ENCODE assay signal across 27 mouse cellular contexts in genomic region chr7:117637997-117638396, GRCm38 (mm10).
"Had no signal": no experiment of that assay in that cellular context is flagged by ENCODE, and none has a peak within 500 bp of the region (broad histone marks: within the 10 kb centered on the region; RNA-seq: fewer than 3 reads in every experiment).

No protein-coding gene starts in this region.

- H3K9me3 ChIP-seq: heart, embryonic 10.5 days; heart, embryonic 12.5 days; hindbrain, embryonic 10.5 days; hindbrain, embryonic 12.5 days; kidney, embryonic 15.5 days; limb, embryonic 13.5 days; limb, embryonic 15.5 days; liver, embryonic 12.5 days had no signal

- H3K4me3 ChIP-seq: heart, adult 2 months; heart, embryonic 10.5 days; heart, embryonic 12.5 days; hindbrain, embryonic 10.5 days; hindbrain, embryonic 12.5 days; kidney, embryonic 15.5 days; limb, embryonic 13.5 days; limb, embryonic 15.5 days; liver, embryonic 12.5 days had no signal

- DNase-seq: gastrocnemius, postnatal 14 days; gastrocnemius, postnatal 36 days; heart, adult 11 months; heart, adult 2 months; heart, postnatal 10 days; heart, postnatal 4 days; kidney, adult 11 months; kidney, adult 2 months; kidney, adult 9 months; kidney, postnatal 14 days; kidney, postnatal 36 days; layer of hippocampus, adult 9-11 months; layer of hippocampus, postnatal 36 days; left cerebral cortex, postnatal 4 days had no signal

- ATAC-seq: hindbrain, embryonic 16.5 days; intestine, embryonic 16.5 days; liver, embryonic 12.5 days had no signal

- H3K9ac ChIP-seq: heart, embryonic 12.5 days; hindbrain, embryonic 12.5 days; hindbrain, embryonic 14.5 days; kidney, embryonic 15.5 days; limb, embryonic 13.5 days; limb, embryonic 15.5 days; liver, embryonic 12.5 days; liver, embryonic 14.5 days had no signal

- H3K27me3 ChIP-seq: heart, embryonic 12.5 days; hindbrain, embryonic 12.5 days; kidney, embryonic 15.5 days; limb, embryonic 13.5 days; limb, embryonic 15.5 days; liver, embryonic 12.5 days had no signal

- H3K27ac ChIP-seq: heart, adult 2 months; heart, embryonic 10.5 days; hindbrain, embryonic 10.5 days; hindbrain, embryonic 12.5 days; hindbrain, embryonic 14.5 days; kidney, embryonic 15.5 days; kidney, postnatal 0 days; limb, embryonic 13.5 days; limb, embryonic 15.5 days; liver, embryonic 12.5 days; liver, embryonic 14.5 days had no signal

- H3K4me2 ChIP-seq: heart, embryonic 12.5 days; hindbrain, embryonic 12.5 days; hindbrain, embryonic 14.5 days; kidney, embryonic 15.5 days; limb, embryonic 13.5 days; limb, embryonic 15.5 days; liver, embryonic 12.5 days had no signal

- H3K4me1 ChIP-seq: heart, embryonic 10.5 days; heart, embryonic 12.5 days; kidney, embryonic 15.5 days; limb, embryonic 13.5 days; limb, embryonic 15.5 days; liver, embryonic 12.5 days had no signal

- H3K36me3 ChIP-seq: heart, embryonic 10.5 days; heart, embryonic 12.5 days; liver, embryonic 12.5 days had no signal
